Mouse (Mus musculus) E14TG2a.4 (cell line): Measurements from ENCODE around the gene Zbtb20.

Source experiments
- H3K27me3 ChIP-seq: 2 replicates; pipeline ENCODE4 v1.6.1; 2014; ENCODE audit warnings: low read length, control low read depth; ENCODE audit not compliant: insufficient read depth
- H3K36me3 ChIP-seq: 2 replicates; pipeline ENCODE4 v1.6.1; 2014; ENCODE audit warnings: low read length, control low read depth; ENCODE audit not compliant: insufficient read depth
- H3K4me1 ChIP-seq: replicated peaks from 2 replicates; pipeline ENCODE4 v1.6.1; 2014; ENCODE audit warnings: low read depth, low read length, control low read depth
- H3K4me3 ChIP-seq: replicated peaks from 2 replicates; pipeline ENCODE4 v1.5.1; 2014; ENCODE audit warnings: mild to moderate bottlenecking, low read length
- H3K9me3 ChIP-seq: 2 replicates; pipeline ENCODE4 v1.6.1; 2014; ENCODE audit warnings: low read length, control low read depth
- CTCF ChIP-seq: conservative IDR thresholded peaks from 2 replicates; pipeline ENCODE4 v1.5.1; 2014; ENCODE audit warnings: low read length
- NANOG ChIP-seq: IDR thresholded peaks from 2 replicates; pipeline ENCODE4 v1.6.1; 2014; ENCODE audit warnings: borderline replicate concordance, low read length, mixed read lengths
- POU5F1 ChIP-seq: IDR thresholded peaks from 2 replicates; pipeline ENCODE4 v1.6.1; 2014; ENCODE audit warnings: low read length, borderline replicate concordance

The Zbtb20 gene

DNA sequence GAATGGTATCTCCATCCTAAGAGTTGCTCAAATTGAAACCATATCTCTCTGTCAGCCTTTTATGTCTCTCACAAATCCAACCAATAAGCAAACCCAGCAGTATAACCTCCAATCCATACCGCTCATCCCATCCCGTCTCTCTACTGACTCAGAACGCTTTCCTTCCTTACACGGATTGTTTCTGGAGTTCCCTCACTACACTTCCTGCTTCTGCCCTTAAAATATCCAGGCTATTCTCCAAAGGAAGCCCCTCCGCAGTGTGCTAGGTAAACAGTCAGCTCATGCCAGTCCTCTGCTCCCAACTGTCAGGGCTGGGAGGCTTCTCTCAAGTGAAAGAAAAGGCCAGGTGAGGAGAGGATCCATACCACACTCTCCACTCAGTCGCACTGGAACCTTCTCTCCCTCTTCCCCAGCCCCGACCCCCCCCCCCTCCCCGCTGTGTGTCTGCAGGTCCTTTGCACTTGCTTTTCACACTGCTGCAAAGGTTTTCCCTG is 563.2 kb downstream of the Zbtb20 start:
- Histone ChIP-seq H3K4me3 (no peak overlapping the region), H3K36me3 (no peaks in the 10 kb centered on the region), H3K4me1 (no peaks in the 10 kb centered on the region), H3K27me3 (no peaks in the 10 kb centered on the region), H3K9me3 (no peaks in the 10 kb centered on the region)
- TF ChIP-seq CTCF, result no peak
- no peak for TF ChIP-seq POU5F1

DNA sequence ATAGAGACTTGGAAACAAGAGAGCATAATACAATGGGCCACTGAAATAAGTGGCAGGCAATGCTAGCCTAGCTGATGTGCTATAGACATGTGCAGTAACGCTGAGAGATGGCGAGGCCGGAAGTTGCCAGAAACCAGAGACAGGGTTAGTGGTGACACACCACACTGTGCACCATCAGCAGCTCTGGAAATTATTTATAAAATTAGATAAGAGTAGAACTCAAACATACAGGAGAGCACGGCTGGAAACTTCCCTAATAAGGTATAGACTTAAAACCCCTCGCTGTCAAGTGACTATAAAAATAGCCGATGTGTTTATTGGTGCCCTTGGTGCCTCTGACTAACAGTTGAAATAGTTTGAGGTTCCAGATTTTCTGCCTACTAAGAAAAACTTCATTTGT is 565.7 kb downstream of the Zbtb20 start:
- Histone ChIP-seq H3K4me1 (no peaks in the 10 kb centered on the region), H3K36me3 (no peaks in the 10 kb centered on the region), H3K9me3 (no peaks in the 10 kb centered on the region), H3K4me3 (no peak overlapping the region), H3K27me3 (no peaks in the 10 kb centered on the region)
- no peak for TF ChIP-seq NANOG
- TF ChIP-seq POU5F1, result no peak
- no peak for TF ChIP-seq CTCF

DNA sequence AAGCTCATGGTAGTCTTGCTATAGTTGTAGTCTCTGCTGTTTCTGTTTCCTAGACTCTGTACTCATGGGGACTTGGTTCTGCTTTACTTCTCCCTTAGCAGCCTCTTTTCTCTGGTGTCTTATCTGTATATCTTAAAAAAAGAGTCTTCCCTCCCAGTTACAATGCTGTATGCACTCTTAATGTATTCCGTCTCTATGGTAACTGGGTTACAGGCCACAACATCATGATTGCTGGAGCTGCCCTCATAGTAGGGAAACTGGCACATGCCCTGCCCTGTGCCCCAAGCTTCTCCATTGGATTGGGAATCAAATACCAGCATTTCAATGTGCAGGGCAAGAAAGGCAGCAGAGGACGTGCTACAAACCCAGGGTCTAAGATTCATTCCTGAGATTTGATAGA is 567.4 kb downstream of the Zbtb20 start:
- Histone ChIP-seq H3K4me3 (no peak overlapping the region), H3K4me1 (no peaks in the 10 kb centered on the region), H3K27me3 (no peaks in the 10 kb centered on the region), H3K9me3 (no peaks in the 10 kb centered on the region), H3K36me3 (no peaks in the 10 kb centered on the region)
- TF ChIP-seq CTCF (no peak), POU5F1 (no peak), NANOG (no peak)

DNA sequence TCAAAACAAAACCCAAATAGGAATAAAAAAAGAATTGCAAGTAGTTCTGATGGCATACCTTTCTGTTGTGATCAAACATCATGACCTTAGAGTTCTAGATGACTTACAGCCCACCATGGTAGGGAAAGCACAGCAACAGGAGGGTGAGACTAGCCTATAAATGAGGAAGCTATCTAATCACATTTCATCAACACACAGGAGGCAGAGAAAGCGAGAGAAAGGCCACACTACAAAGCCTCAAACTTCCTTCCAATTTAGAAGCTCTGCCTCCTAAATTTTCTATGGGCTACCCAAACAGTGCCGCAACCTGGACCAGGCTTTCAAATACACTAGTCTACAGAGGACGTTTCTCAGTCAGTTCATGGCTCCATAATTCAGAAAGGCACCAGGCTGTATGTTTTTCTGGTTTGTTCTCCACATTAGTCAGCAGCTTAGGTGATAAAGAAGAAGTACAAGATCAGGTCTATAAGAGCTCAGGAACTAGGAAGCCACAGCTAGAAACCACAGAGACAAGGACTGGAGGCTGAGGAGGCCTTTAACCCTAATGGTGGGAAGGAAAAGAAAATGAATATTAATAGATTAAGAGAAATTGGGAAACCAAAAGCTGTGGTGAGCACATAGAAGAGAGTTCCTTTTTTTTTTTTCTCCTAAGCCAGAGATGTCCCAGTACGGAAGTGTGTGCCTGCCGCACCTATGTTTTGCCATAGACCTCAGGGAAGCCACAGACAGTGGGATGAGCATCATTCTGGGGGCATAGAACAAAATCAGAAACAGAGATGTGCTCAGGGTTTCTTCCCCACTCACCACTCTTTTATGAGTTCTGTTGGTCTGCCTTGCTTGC is 572.7 kb downstream of the Zbtb20 start:
- Histone ChIP-seq H3K4me3 (no peak overlapping the region), H3K27me3 (no peaks in the 10 kb centered on the region), H3K4me1 (no peaks in the 10 kb centered on the region), H3K9me3 (no peaks in the 10 kb centered on the region; the same call in 1 of the 2 replicates), H3K36me3 (no peaks in the 10 kb centered on the region)
- no peak for TF ChIP-seq CTCF
- TF ChIP-seq POU5F1, result no peak

DNA sequence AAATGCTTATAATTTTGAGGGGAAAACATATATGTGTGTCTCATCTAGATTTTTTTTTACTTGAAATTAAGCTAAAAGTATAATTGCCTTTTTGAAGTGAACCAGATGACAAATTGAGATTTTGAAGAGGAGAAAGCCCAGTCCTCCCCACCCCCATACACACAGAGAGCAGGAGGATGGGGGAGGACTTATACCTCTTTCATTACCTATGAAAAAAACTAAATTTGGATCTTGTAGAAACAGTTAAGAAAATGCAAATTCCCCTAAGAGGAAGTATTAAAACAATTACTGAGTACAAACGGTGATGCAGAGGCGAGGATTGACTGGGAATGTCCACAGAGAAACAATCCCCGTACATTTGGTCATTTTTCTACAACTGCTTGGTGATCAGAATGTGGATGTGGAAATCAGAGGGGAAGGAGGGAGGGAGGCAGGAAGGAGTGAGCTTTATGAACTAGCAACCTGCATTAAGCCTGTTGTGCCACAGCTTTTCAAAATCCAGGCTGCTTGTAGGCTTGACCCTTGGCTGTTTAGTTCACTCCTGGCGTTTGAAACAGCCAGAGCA is 578.8 kb downstream of the Zbtb20 start:
- TF ChIP-seq CTCF (no peak), NANOG (no peak), POU5F1 (no peak)
- Histone ChIP-seq H3K4me3 (no peak overlapping the region), H3K36me3 (no peaks in the 10 kb centered on the region), H3K9me3 (no peaks in the 10 kb centered on the region; the same call in 1 of the 2 replicates), H3K27me3 (no peaks in the 10 kb centered on the region), H3K4me1 (no peaks in the 10 kb centered on the region)

DNA sequence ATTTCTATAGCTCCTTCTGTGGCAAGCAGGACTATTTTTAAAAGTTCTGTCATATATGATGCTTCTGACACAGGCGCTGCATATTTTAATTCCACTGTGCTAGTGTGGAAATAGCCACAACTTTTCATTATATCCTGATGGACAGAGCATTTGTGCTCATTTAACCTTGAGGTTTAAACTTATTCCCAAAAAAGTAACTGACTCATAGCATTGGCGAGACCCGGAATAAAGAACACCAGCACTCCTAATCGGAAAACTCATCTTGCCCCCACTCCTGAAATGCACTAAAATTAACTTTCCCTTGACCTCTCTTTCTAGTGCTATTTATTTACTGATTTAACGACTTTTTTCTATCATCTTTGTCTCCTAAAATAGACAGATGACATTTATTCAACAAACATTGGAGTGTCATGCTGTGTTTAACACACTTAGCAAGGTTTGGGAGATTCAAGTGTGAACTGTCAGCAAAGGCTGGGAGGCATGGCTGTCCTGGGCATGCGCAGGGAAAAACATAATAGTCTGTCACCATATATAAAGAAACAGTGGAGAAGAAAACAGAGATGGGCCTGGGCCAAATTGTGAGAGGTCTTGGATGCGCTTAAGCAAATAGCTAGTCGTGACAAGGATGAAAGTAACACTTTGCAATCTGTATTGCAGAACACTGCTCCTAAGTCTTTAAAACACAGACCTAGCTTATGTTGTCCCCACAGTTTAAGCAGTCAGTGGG is 580.9 kb downstream of the Zbtb20 start:
- Histone ChIP-seq H3K27me3 (no peaks in the 10 kb centered on the region), H3K4me1 (no peaks in the 10 kb centered on the region), H3K36me3 (no peaks in the 10 kb centered on the region), H3K9me3 (no peaks in the 10 kb centered on the region; the same call in 1 of the 2 replicates), H3K4me3 (no peak overlapping the region)
- no peak for TF ChIP-seq POU5F1
- TF ChIP-seq NANOG, result no peak
- TF ChIP-seq CTCF, result no peak

DNA sequence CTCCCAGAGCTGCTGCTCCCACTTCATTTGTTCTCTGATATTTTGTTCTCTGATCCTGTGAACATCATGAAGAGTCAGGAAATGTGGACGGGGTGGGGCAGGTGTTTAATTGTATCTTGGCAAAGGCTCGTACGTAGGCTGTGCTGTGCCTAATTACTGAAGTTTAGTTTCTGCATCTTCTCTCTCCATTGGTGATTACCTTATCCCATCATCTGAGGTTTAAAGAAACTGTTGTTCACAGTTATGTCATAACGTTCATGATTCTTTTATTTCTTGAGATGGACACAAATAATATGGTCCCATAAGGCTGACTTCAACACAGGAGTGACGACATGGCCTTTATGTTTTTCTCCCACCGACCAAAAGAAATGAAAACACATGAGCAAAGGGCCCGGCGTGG is 582.1 kb downstream of the Zbtb20 start:
- H3K36me3 ChIP-seq, result no peaks in the 10 kb centered on the region
- H3K4me3 ChIP-seq, result no peak overlapping the region
- TF ChIP-seq NANOG, result no peak
- TF ChIP-seq POU5F1, result no peak
- no peak for TF ChIP-seq CTCF
- no peaks in the 10 kb centered on the region; the same call in 1 of the 2 replicates for H3K9me3 ChIP-seq
- no peaks in the 10 kb centered on the region for H3K27me3 ChIP-seq
- no peaks in the 10 kb centered on the region for H3K4me1 ChIP-seq

DNA sequence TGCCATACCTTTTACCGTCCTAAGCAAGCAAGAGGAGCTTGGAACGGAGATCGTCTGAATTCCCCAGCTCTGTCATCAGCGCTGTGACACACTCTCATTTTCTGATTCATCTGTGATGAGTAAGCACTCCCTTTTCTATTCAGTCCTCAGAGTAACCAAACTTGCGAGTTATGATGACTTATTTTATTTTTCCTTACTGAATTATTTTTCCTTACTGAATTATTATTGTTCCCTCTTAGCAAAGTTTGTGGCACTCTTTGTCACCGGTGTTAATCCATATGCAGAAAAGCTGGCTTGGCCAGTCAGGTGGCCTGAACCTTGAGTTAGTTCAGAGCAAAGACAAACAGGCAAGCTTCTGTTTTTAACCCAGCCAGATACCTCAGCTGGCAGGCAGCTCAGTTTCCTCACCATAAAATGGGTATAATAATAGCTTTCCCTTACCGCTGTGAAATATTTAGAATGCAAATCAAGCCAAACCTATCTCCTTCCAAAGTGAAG is 583.1 kb downstream of the Zbtb20 start:
- TF ChIP-seq POU5F1 (no peak), NANOG (no peak), CTCF (no peak)
- Histone ChIP-seq H3K9me3 (no peaks in the 10 kb centered on the region), H3K27me3 (no peaks in the 10 kb centered on the region), H3K36me3 (no peaks in the 10 kb centered on the region), H3K4me1 (no peaks in the 10 kb centered on the region), H3K4me3 (no peak overlapping the region)
